Comparison of ENCODE assay signal across 8 mouse cellular contexts in genomic region chr11:58329906-58330275, GRCm38 (mm10). TPM values are rescaled to one million over a fixed set of nuclear protein-coding genes. Genes with fewer than 3 reads are reported as not detected.
DNase-seq lines count a peak whose midpoint lies in the region; ATAC-seq lines count a peak whose summit lies in the region.

No protein-coding gene starts in this region.

- peak overlapping the region; percentile 89 for H3K9ac ChIP-seq in kidney, embryonic 14.5 days (ENCODE audit: low read depth, low read length)
- peak overlapping the region; percentile 95 for H3K9ac ChIP-seq in hindbrain, embryonic 15.5 days
- peak overlapping the region; percentile 90 for H3K9ac ChIP-seq in midbrain, embryonic 11.5 days (ENCODE audit: low read length)

- H3K36me3 ChIP-seq in kidney, embryonic 14.5 days (ENCODE audit: control insufficient read depth, insufficient read depth, low read length) = peaks cover 22% of the 10 kb centered on the region
- peaks cover 23% of the 10 kb centered on the region for H3K36me3 ChIP-seq in hindbrain, embryonic 15.5 days
- peaks cover 7% of the 10 kb centered on the region; the same call in 1 of the 2 replicates for H3K36me3 ChIP-seq in midbrain, embryonic 11.5 days (ENCODE audit: control insufficient read depth, insufficient read depth, low read length)

- peak overlapping the region; percentile 96 for H3K4me3 ChIP-seq in kidney, embryonic 14.5 days (ENCODE audit: low read length)
- H3K4me3 ChIP-seq in brown adipose tissue, adult 24 weeks (ENCODE audit: insufficient read depth, low read depth, low read length) = peak overlapping the region; percentile 84
- H3K4me3 ChIP-seq in hindbrain, embryonic 15.5 days = peak overlapping the region; percentile 96
- H3K4me3 ChIP-seq in midbrain, embryonic 11.5 days (ENCODE audit: low read depth, low read length) = peak overlapping the region; percentile 91

- peak overlapping the region; percentile 70 for H3K27ac ChIP-seq in kidney, embryonic 14.5 days (ENCODE audit: low read depth, low read length)
- H3K27ac ChIP-seq in brown adipose tissue, adult 24 weeks (replicated peaks; ENCODE audit: low read depth, low read length) = peak overlapping the region; percentile 50
- H3K27ac ChIP-seq in hindbrain, embryonic 15.5 days (replicated peaks) = peak overlapping the region; percentile 73
- peak overlapping the region; percentile 20; the same call in 1 of the 2 replicates for H3K27ac ChIP-seq in midbrain, embryonic 11.5 days (ENCODE audit: low read depth, low read length)

- no peaks in the 10 kb centered on the region for H3K9me3 ChIP-seq in kidney, embryonic 14.5 days (ENCODE audit: control insufficient read depth, low read length)
- no peaks in the 10 kb centered on the region for H3K9me3 ChIP-seq in hindbrain, embryonic 15.5 days
- H3K9me3 ChIP-seq in midbrain, embryonic 11.5 days (ENCODE audit: control insufficient read depth, low read length) = no peaks in the 10 kb centered on the region; the same call in 1 of the 2 replicates

- peak overlapping the region; percentile 81 for H3K4me2 ChIP-seq in kidney, embryonic 14.5 days (replicated peaks; ENCODE audit: low read depth, low read length)
- H3K4me2 ChIP-seq in hindbrain, embryonic 15.5 days = peak overlapping the region; percentile 85
- H3K4me2 ChIP-seq in midbrain, embryonic 11.5 days = peak overlapping the region; percentile 92

- peaks cover 19% of the 10 kb centered on the region for H3K4me1 ChIP-seq in kidney, embryonic 14.5 days (ENCODE audit: control insufficient read depth, insufficient read depth, low read length)
- peaks cover 8% of the 10 kb centered on the region; the same call in 1 of the 2 replicates for H3K4me1 ChIP-seq in brown adipose tissue, adult 24 weeks (ENCODE audit: control insufficient read depth, insufficient read depth, insufficient read length, low read length)
- H3K4me1 ChIP-seq in hindbrain, embryonic 15.5 days (replicated peaks) = peaks cover 53% of the 10 kb centered on the region
- peaks cover 18% of the 10 kb centered on the region for H3K4me1 ChIP-seq in midbrain, embryonic 11.5 days (ENCODE audit: control insufficient read depth, insufficient read depth, low read length)

- no peak for DNase-seq in kidney, postnatal 36 days
- DNase-seq in midbrain, embryonic 11.5 days (ENCODE audit: low spot score, missing footprints) = no peak
- DNase-seq in layer of hippocampus, postnatal 10 days (ENCODE audit: low spot score in 2 of 2) = no peak
- no peak for DNase-seq in right cerebral cortex, adult 18-20 months
- no peak for DNase-seq in frontal cortex, adult 2 months (ENCODE audit: extremely low spot score in 1 of 2, low spot score in 1 of 2)

- no peaks in the 10 kb centered on the region for H3K27me3 ChIP-seq in kidney, embryonic 14.5 days (ENCODE audit: control insufficient read depth, insufficient read depth, low read length)
- no peaks in the 10 kb centered on the region for H3K27me3 ChIP-seq in hindbrain, embryonic 15.5 days
- H3K27me3 ChIP-seq in midbrain, embryonic 11.5 days (ENCODE audit: control insufficient read depth, insufficient read depth, low read length) = no peaks in the 10 kb centered on the region

- peak; percentile 36 for ATAC-seq in kidney, embryonic 14.5 days (ENCODE audit: low FRiP score, low TSS enrichment)
- peak; percentile 40 for ATAC-seq in hindbrain, embryonic 15.5 days (ENCODE audit: low FRiP score, low read depth)
- peak; percentile 49 for ATAC-seq in midbrain, embryonic 11.5 days (ENCODE audit: low FRiP score)

- under 1% methylated on average over 21 of the region's 21 CpGs for WGBS in kidney, embryonic 14.5 days
- under 1% methylated on average over 21 of the region's 21 CpGs for WGBS in hindbrain, embryonic 15.5 days
- WGBS in midbrain, embryonic 11.5 days = under 1% methylated on average over 21 of the region's 21 CpGs

RNA-seq across cellular contexts. Expression of gene Zfp672, which starts 0.2 kb away (rescaled TPM):
- polyA plus RNA-seq in kidney, embryonic 14.5 days (2014; fragmentation: Nextera tagmentation; extraction: Ambion mirVana) = 34.4 and 34.5 TPM in 2 replicates
- polyA plus RNA-seq in brown adipose tissue, adult 24 weeks (2012; ENCODE audit: insufficient read depth, insufficient read length, missing spikeins) = 54.9 and 75.8 TPM in 2 replicates
- polyA plus RNA-seq in hindbrain, embryonic 15.5 days (2015; fragmentation: Nextera tagmentation; extraction: Ambion mirVana) = 37.5 and 39.4 TPM in 2 replicates
- polyA plus RNA-seq in midbrain, embryonic 11.5 days (2014; fragmentation: Nextera tagmentation; extraction: Ambion mirVana) = 22.8 and 22.9 TPM in 2 replicates
- 10 to 100 TPM; 43.0 to 51.1 TPM for total RNA-seq in layer of hippocampus, postnatal 10 days (2021)
- polyA plus RNA-seq in frontal cortex, adult 2 months (2012; rRNA removed) = 50.1 and 52.2 TPM in 2 replicates

RNA-seq across cellular contexts. Expression of gene Sh3bp5l, which starts 0.6 kb away (rescaled TPM):
- polyA plus RNA-seq in kidney, embryonic 14.5 days (2014; fragmentation: Nextera tagmentation; extraction: Ambion mirVana) = 17.0 and 27.5 TPM in 2 replicates
- 19.5 and 20.6 TPM in 2 replicates for polyA plus RNA-seq in brown adipose tissue, adult 24 weeks (2012; ENCODE audit: insufficient read depth, insufficient read length, missing spikeins)
- polyA plus RNA-seq in hindbrain, embryonic 15.5 days (2015; fragmentation: Nextera tagmentation; extraction: Ambion mirVana) = 48.4 and 51.9 TPM in 2 replicates
- polyA plus RNA-seq in midbrain, embryonic 11.5 days (2014; fragmentation: Nextera tagmentation; extraction: Ambion mirVana) = 26.8 and 34.2 TPM in 2 replicates
- 10 to 100 TPM; 59.5 to 64.3 TPM for total RNA-seq in layer of hippocampus, postnatal 10 days (2021)
- polyA plus RNA-seq in frontal cortex, adult 2 months (2012; rRNA removed) = 39.9 and 40.8 TPM in 2 replicates

RNA-seq across cellular contexts. Expression of gene Zfp692, which starts 23.0 kb away (rescaled TPM):
- 19.3 and 23.1 TPM in 2 replicates for polyA plus RNA-seq in kidney, embryonic 14.5 days (2014; fragmentation: Nextera tagmentation; extraction: Ambion mirVana)
- 2.0 and 2.6 TPM in 2 replicates for polyA plus RNA-seq in brown adipose tissue, adult 24 weeks (2012; ENCODE audit: insufficient read depth, insufficient read length, missing spikeins)
- 30.2 and 30.8 TPM in 2 replicates for polyA plus RNA-seq in hindbrain, embryonic 15.5 days (2015; fragmentation: Nextera tagmentation; extraction: Ambion mirVana)
- polyA plus RNA-seq in midbrain, embryonic 11.5 days (2014; fragmentation: Nextera tagmentation; extraction: Ambion mirVana) = 13.2 and 13.4 TPM in 2 replicates
- total RNA-seq in layer of hippocampus, postnatal 10 days (2021) = 10 to 100 TPM; 17.7 to 23.5 TPM
- 59.6 and 63.7 TPM in 2 replicates for polyA plus RNA-seq in frontal cortex, adult 2 months (2012; rRNA removed)

RNA-seq across cellular contexts. Expression of gene Lypd8, which starts 49.0 kb away (rescaled TPM):
- polyA plus RNA-seq in kidney, embryonic 14.5 days (2014; fragmentation: Nextera tagmentation; extraction: Ambion mirVana) = not detected in 2 replicates
- polyA plus RNA-seq in brown adipose tissue, adult 24 weeks (2012; ENCODE audit: insufficient read depth, insufficient read length, missing spikeins) = not detected in 2 replicates
- polyA plus RNA-seq in hindbrain, embryonic 15.5 days (2015; fragmentation: Nextera tagmentation; extraction: Ambion mirVana) = 0.39 TPM in 1 of 2 replicates, not detected in the other
- not detected in 2 replicates for polyA plus RNA-seq in midbrain, embryonic 11.5 days (2014; fragmentation: Nextera tagmentation; extraction: Ambion mirVana)
- total RNA-seq in layer of hippocampus, postnatal 10 days (2021) = not detected
- polyA plus RNA-seq in frontal cortex, adult 2 months (2012; rRNA removed) = 0.16 and 0.25 TPM in 2 replicates

RNA-seq across cellular contexts. Expression of gene 4930438A08Rik, which starts 55.3 kb away (rescaled TPM):
- polyA plus RNA-seq in kidney, embryonic 14.5 days (2014; fragmentation: Nextera tagmentation; extraction: Ambion mirVana) = not detected in 2 replicates
- not detected in 2 replicates for polyA plus RNA-seq in brown adipose tissue, adult 24 weeks (2012; ENCODE audit: insufficient read depth, insufficient read length, missing spikeins)
- polyA plus RNA-seq in hindbrain, embryonic 15.5 days (2015; fragmentation: Nextera tagmentation; extraction: Ambion mirVana) = not detected in 2 replicates
- not detected in 2 replicates for polyA plus RNA-seq in midbrain, embryonic 11.5 days (2014; fragmentation: Nextera tagmentation; extraction: Ambion mirVana)
- not detected for total RNA-seq in layer of hippocampus, postnatal 10 days (2021)
- not detected in 2 replicates for polyA plus RNA-seq in frontal cortex, adult 2 months (2012; rRNA removed)

Comparison
In these comparisons a context has a peak if more than half of its experiments do, and no peak if none do; other contexts are left out.
1. H3K27ac ChIP-seq: peak in every context shown above with its lines; median percentile 73 in hindbrain, embryonic 15.5 days; 70 in kidney, embryonic 14.5 days; 50 in brown adipose tissue, adult 24 weeks; 20 in midbrain, embryonic 11.5 days.